ENCODE assay signal across 8 mouse cellular contexts in the genomic region with DNA sequence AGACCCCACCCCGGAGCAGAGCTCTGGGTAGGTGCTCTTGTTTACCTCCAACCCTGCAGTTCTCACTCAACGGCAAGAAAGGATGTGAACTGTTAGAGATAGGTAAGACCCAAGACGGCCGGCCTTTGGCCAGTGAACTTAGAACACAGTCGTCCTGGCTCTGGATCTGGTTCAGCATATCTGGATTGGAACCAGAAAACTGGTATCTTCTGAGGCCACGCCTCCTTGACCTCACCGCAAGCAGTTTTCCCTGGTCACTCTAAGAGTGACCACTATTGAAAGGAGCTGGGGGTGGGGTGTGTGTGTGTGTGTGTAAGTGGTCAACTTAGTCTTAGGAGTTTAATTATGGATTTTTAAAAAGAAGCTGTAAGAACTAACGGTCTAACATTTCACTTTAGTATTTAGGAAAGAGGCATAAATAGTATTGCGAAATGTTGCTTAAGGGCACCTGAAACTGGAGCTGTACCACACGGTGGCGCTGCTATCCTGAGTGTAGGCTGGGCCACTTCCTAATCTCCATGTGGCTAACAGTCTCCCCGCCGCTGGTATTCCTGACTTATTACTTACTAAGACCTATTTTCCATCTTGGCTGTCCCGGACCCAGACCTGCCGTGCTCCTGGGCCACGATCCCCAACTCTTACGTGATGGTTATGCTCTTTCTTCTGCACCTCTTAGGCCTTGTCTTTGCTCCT. TPM values are rescaled to one million over a fixed set of nuclear protein-coding genes. Genes with fewer than 3 reads are reported as not detected.
DNase-seq lines count a peak whose midpoint lies in the region; ATAC-seq and TF ChIP-seq lines count a peak whose summit lies in the region.

No protein-coding gene starts in this region.

- peak; percentile 84; the same call in 1 of the 2 replicates for TF ChIP-seq EP300 in heart, adult 2 months (IDR thresholded peaks at IDR 0.05; ENCODE audit: insufficient read depth, low read depth, low read length)

- H3K27ac ChIP-seq in heart, adult 2 months, result no peak overlapping the region
- H3K27ac ChIP-seq in kidney, embryonic 15.5 days, result no peak overlapping the region
- H3K27ac ChIP-seq in liver, adult 2 months (replicated peaks; ENCODE audit: insufficient read depth, low read depth, low read length), result peak overlapping the region; percentile 68
- no peak overlapping the region for H3K27ac ChIP-seq in midbrain, postnatal 0 days (ENCODE audit: low read depth, low read length)

- H3K4me2 ChIP-seq in kidney, embryonic 15.5 days, result peak overlapping the region; percentile 31; the same call in 1 of the 2 replicates
- no peak overlapping the region for H3K4me2 ChIP-seq in midbrain, postnatal 0 days (ENCODE audit: low read depth, low read length, poor library complexity, severe bottlenecking)

- peak; percentile 73 for DNase-seq in 3134 (ENCODE audit: extremely low read depth, insufficient read length, low spot score)
- peak; percentile 82 to 85 for DNase-seq in adrenal gland, adult 18-20 months (ENCODE audit: low spot score in 2 of 2)
- peak; percentile 69 for DNase-seq in embryo, embryonic 11.5 days (ENCODE audit: low read depth, low spot score)
- peak; percentile 74 to 85 for DNase-seq in heart, adult 2 months
- DNase-seq in liver, adult 2 months (ENCODE audit: extremely low read depth, low read depth, low spot score), result peak; percentile 93
- peak; percentile 85 for DNase-seq in midbrain, postnatal 0 days (ENCODE audit: low spot score)
- peak; percentile 66 to 86 for DNase-seq in spleen, postnatal 10 days (ENCODE audit: low spot score in 2 of 2)

- H3K4me3 ChIP-seq in heart, adult 2 months, result no peak overlapping the region
- no peak overlapping the region for H3K4me3 ChIP-seq in kidney, embryonic 15.5 days (replicated peaks)
- H3K4me3 ChIP-seq in liver, adult 2 months (ENCODE audit: insufficient read depth, low read depth, low read length), result 0 out of 2 replicates have a peak overlapping the region, but pooled peaks have one; percentile 25
- no peak overlapping the region for H3K4me3 ChIP-seq in midbrain, postnatal 0 days (ENCODE audit: low read depth, low read length)

- TF ChIP-seq CTCF in heart, adult 2 months (IDR thresholded peaks at IDR 0.05), result peak; percentile 87
- TF ChIP-seq CTCF in liver, adult 2 months (IDR thresholded peaks at IDR 0.05; ENCODE audit: low read depth, low read length), result peak; percentile 92
- TF ChIP-seq CTCF in midbrain, postnatal 0 days (IDR thresholded peaks at IDR 0.05), result peak; percentile 92

- no peak for TF ChIP-seq POLR2A in heart, adult 2 months (IDR thresholded peaks at IDR 0.05; ENCODE audit: insufficient read depth, low read depth, low read length)
- no peak for TF ChIP-seq POLR2A in liver, adult 2 months (IDR thresholded peaks at IDR 0.05; ENCODE audit: extremely low read depth, insufficient read depth, low read length)

- no peaks in the 10 kb centered on the region for H3K36me3 ChIP-seq in heart, adult 2 months (ENCODE audit: control insufficient read depth, insufficient read depth, low read length)
- H3K36me3 ChIP-seq in kidney, embryonic 15.5 days, result no peaks in the 10 kb centered on the region
- H3K36me3 ChIP-seq in liver, adult 2 months (ENCODE audit: control insufficient read depth, insufficient read depth, low read length), result no peaks in the 10 kb centered on the region
- H3K36me3 ChIP-seq in midbrain, postnatal 0 days (ENCODE audit: insufficient read depth, low read length), result no peaks in the 10 kb centered on the region

- intact Hi-C loops in heart, adult 2 months (cut with DNase I), result loop anchor here (1.0 kb wide), 1 partner anchor 138 kb away; a partner anchor contains a TSS

- ATAC-seq in kidney, embryonic 15.5 days (replicated peaks; ENCODE audit: low FRiP score), result peak; percentile 52; the same call in 1 of the 2 replicates
- no peak for ATAC-seq in midbrain, postnatal 0 days (ENCODE audit: low FRiP score)

- H3K27me3 ChIP-seq in heart, adult 2 months (ENCODE audit: control insufficient read depth, insufficient read depth, low read length), result no peaks in the 10 kb centered on the region
- peaks cover 33% of the 10 kb centered on the region for H3K27me3 ChIP-seq in kidney, embryonic 15.5 days
- H3K27me3 ChIP-seq in liver, adult 2 months (ENCODE audit: control insufficient read depth, insufficient read depth, low read length), result no peaks in the 10 kb centered on the region
- no peaks in the 10 kb centered on the region for H3K27me3 ChIP-seq in midbrain, postnatal 0 days (ENCODE audit: insufficient read depth, low read length)

- peaks cover 1% of the 10 kb centered on the region for H3K4me1 ChIP-seq in heart, adult 2 months (ENCODE audit: control insufficient read depth, insufficient read depth, low read length)
- peaks cover 20% of the 10 kb centered on the region for H3K4me1 ChIP-seq in kidney, embryonic 15.5 days
- peaks cover 13% of the 10 kb centered on the region for H3K4me1 ChIP-seq in liver, adult 2 months (ENCODE audit: control insufficient read depth, insufficient read depth, low read length)
- H3K4me1 ChIP-seq in midbrain, postnatal 0 days (ENCODE audit: insufficient read depth, low read length), result no peaks in the 10 kb centered on the region

- 30% methylated on average over 17 of the region's 17 CpGs for WGBS in heart, adult 2 months
- 38% methylated on average over 17 of the region's 17 CpGs for WGBS in kidney, embryonic 15.5 days
- 12% methylated on average over 17 of the region's 17 CpGs for WGBS in liver, adult 2 months
- 36% methylated on average over 17 of the region's 17 CpGs for WGBS in midbrain, postnatal 0 days

- no peak overlapping the region for H3K9ac ChIP-seq in heart, adult 2 months (ENCODE audit: low read depth, low read length)
- H3K9ac ChIP-seq in kidney, embryonic 15.5 days, result no peak overlapping the region
- peak overlapping the region; percentile 53 for H3K9ac ChIP-seq in liver, adult 2 months (ENCODE audit: low read depth, low read length)
- H3K9ac ChIP-seq in midbrain, postnatal 0 days (replicated peaks; ENCODE audit: low read length, poor library complexity, severe bottlenecking), result no peak overlapping the region

- H3K9me3 ChIP-seq in kidney, embryonic 15.5 days (replicated peaks), result no peaks in the 10 kb centered on the region
- H3K9me3 ChIP-seq in midbrain, postnatal 0 days (ENCODE audit: low read length), result no peaks in the 10 kb centered on the region

- H3K79me2 ChIP-seq in heart, adult 2 months (replicated peaks; ENCODE audit: control insufficient read depth, insufficient read depth, low read length), result no peaks in the 10 kb centered on the region
- H3K79me2 ChIP-seq in liver, adult 2 months (ENCODE audit: control insufficient read depth, insufficient read depth, low read length), result no peaks in the 10 kb centered on the region

RNA-seq across cellular contexts. Expression of a gene that starts 17.9 kb away (rescaled TPM):
- total RNA-seq in adrenal gland, adult 18-20 months (2021), result 1 to 10 TPM in 1 of 2 experiments, under 1 TPM in 1; 0.83 to 2.5 TPM
- total RNA-seq in heart, adult 2 months (2021), result under 1 TPM in 1 of 2 experiments, not detected in 1; 0.16 TPM
- polyA plus RNA-seq in heart, adult 2 months (2012; rRNA removed), result 0.31 and 0.56 TPM in 2 replicates
- polyA plus RNA-seq in kidney, embryonic 15.5 days (2015; fragmentation: Nextera tagmentation; extraction: Ambion mirVana), result 0.18 and 0.28 TPM in 2 replicates
- total RNA-seq in liver, adult 2 months (2014; rRNA removed), result 166 and 194 TPM in 2 replicates
- polyA plus RNA-seq in liver, adult 2 months (2012; rRNA removed), result 212 and 216 TPM in 2 replicates
- not detected in 2 replicates for total RNA-seq in midbrain, postnatal 0 days (2014; rRNA removed)
- not detected in 2 replicates for polyA plus RNA-seq in midbrain, postnatal 0 days (2015; fragmentation: Nextera tagmentation; extraction: Ambion mirVana)

RNA-seq across cellular contexts. Expression of a gene that starts 20.6 kb away (rescaled TPM):
- total RNA-seq in adrenal gland, adult 18-20 months (2021), result under 1 TPM in 1 of 2 experiments, not detected in 1; 0.50 TPM
- total RNA-seq in heart, adult 2 months (2021), result not detected
- polyA plus RNA-seq in heart, adult 2 months (2012; rRNA removed), result 0.50 TPM in 1 of 2 replicates, not detected in the other
- polyA plus RNA-seq in kidney, embryonic 15.5 days (2015; fragmentation: Nextera tagmentation; extraction: Ambion mirVana), result 1.3 and 2.3 TPM in 2 replicates
- total RNA-seq in liver, adult 2 months (2014; rRNA removed), result 531 and 680 TPM in 2 replicates
- polyA plus RNA-seq in liver, adult 2 months (2012; rRNA removed), result 730 and 786 TPM in 2 replicates
- total RNA-seq in midbrain, postnatal 0 days (2014; rRNA removed), result 1.2 and 7.2 TPM in 2 replicates
- polyA plus RNA-seq in midbrain, postnatal 0 days (2015; fragmentation: Nextera tagmentation; extraction: Ambion mirVana), result 4.1 and 4.5 TPM in 2 replicates

RNA-seq across cellular contexts. Expression of a gene that starts 55.6 kb away (rescaled TPM):
- 1 to 10 TPM; 3.8 to 9.2 TPM for total RNA-seq in adrenal gland, adult 18-20 months (2021)
- 1 to 10 TPM; 5.6 to 6.7 TPM for total RNA-seq in heart, adult 2 months (2021)
- polyA plus RNA-seq in heart, adult 2 months (2012; rRNA removed), result 7.4 and 9.7 TPM in 2 replicates
- 0.27 and 0.31 TPM in 2 replicates for polyA plus RNA-seq in kidney, embryonic 15.5 days (2015; fragmentation: Nextera tagmentation; extraction: Ambion mirVana)
- 0.27 TPM in 1 of 2 replicates, not detected in the other for total RNA-seq in liver, adult 2 months (2014; rRNA removed)
- 0.06 and 0.09 TPM in 2 replicates for polyA plus RNA-seq in liver, adult 2 months (2012; rRNA removed)
- total RNA-seq in midbrain, postnatal 0 days (2014; rRNA removed), result 0.11 and 0.85 TPM in 2 replicates
- polyA plus RNA-seq in midbrain, postnatal 0 days (2015; fragmentation: Nextera tagmentation; extraction: Ambion mirVana), result 0.26 and 0.60 TPM in 2 replicates

RNA-seq across cellular contexts. Expression of a gene that starts 57.8 kb away (rescaled TPM):
- 10 to 100 TPM; 24.6 to 33.0 TPM for total RNA-seq in adrenal gland, adult 18-20 months (2021)
- total RNA-seq in heart, adult 2 months (2021), result 1 to 10 TPM; 5.2 to 5.7 TPM
- 6.9 and 9.8 TPM in 2 replicates for polyA plus RNA-seq in heart, adult 2 months (2012; rRNA removed)
- polyA plus RNA-seq in kidney, embryonic 15.5 days (2015; fragmentation: Nextera tagmentation; extraction: Ambion mirVana), result 12.9 and 15.2 TPM in 2 replicates
- total RNA-seq in liver, adult 2 months (2014; rRNA removed), result 0.37 and 1.0 TPM in 2 replicates
- polyA plus RNA-seq in liver, adult 2 months (2012; rRNA removed), result 1.1 and 1.3 TPM in 2 replicates
- 256 and 269 TPM in 2 replicates for total RNA-seq in midbrain, postnatal 0 days (2014; rRNA removed)
- 16.1 and 18.1 TPM in 2 replicates for polyA plus RNA-seq in midbrain, postnatal 0 days (2015; fragmentation: Nextera tagmentation; extraction: Ambion mirVana)

RNA-seq across cellular contexts. Expression of a gene that starts 59.3 kb away (rescaled TPM):
- 1,000 to 10,000 TPM in 1 of 2 experiments, 100 to 1,000 TPM in 1; 522 to 1,041 TPM for total RNA-seq in adrenal gland, adult 18-20 months (2021)
- 1,000 to 10,000 TPM; 1,139 to 1,355 TPM for total RNA-seq in heart, adult 2 months (2021)
- polyA plus RNA-seq in heart, adult 2 months (2012; rRNA removed), result 701 and 889 TPM in 2 replicates
- polyA plus RNA-seq in kidney, embryonic 15.5 days (2015; fragmentation: Nextera tagmentation; extraction: Ambion mirVana), result 78.1 and 83.0 TPM in 2 replicates
- total RNA-seq in liver, adult 2 months (2014; rRNA removed), result 314 and 344 TPM in 2 replicates
- 302 and 314 TPM in 2 replicates for polyA plus RNA-seq in liver, adult 2 months (2012; rRNA removed)
- 35.9 and 42.7 TPM in 2 replicates for total RNA-seq in midbrain, postnatal 0 days (2014; rRNA removed)
- 62.1 and 64.2 TPM in 2 replicates for polyA plus RNA-seq in midbrain, postnatal 0 days (2015; fragmentation: Nextera tagmentation; extraction: Ambion mirVana)

Comparison
In these comparisons a context has a peak if more than half of its experiments do, and no peak if none do; other contexts are left out.
1. RNA of a gene that starts 17.9 kb away (total RNA-seq): 166 to 194 TPM in liver, adult 2 months; 0.83 to 2.5 TPM in adrenal gland, adult 18-20 months, 0.16 TPM in heart, adult 2 months and not detected in midbrain, postnatal 0 days; every median in the first group is over 10 times any median in the second.
2. RNA of a gene that starts 20.6 kb away (total RNA-seq): 531 to 680 TPM in liver, adult 2 months; 1.2 to 7.2 TPM in midbrain, postnatal 0 days, 0.50 TPM in adrenal gland, adult 18-20 months and not detected in heart, adult 2 months; every median in the first group is over 10 times any median in the second.
3. Peak in every context shown above with its lines, with median percentiles within 50 percentile points of each other: DNase-seq and CTCF ChIP-seq.